Mouse (Mus musculus) MEL (cell line): Measurements from ENCODE around the gene Slc39a11. TPM values are rescaled to one million over a fixed set of nuclear protein-coding genes. Genes with fewer than 3 reads are reported as not detected.
A peak's percentile ranks its signal among the peaks of the same experiment; 100 is the strongest.

Experiments used
- DNase-seq: peaks from one replicate; pipeline ENCODE4 v3.0.0; 2011; ENCODE audit warnings: low read depth, low spot score
- H3K27ac ChIP-seq: 2 replicates; pipeline ENCODE4 v1.5.1; 2012; ENCODE audit warnings: low read depth, mild to moderate bottlenecking, control low read depth, low read length, moderate library complexity; ENCODE audit not compliant: control insufficient read depth
- H3K27me3 ChIP-seq, 2 experiments: fragments of 150-350 bp in 1 of 2; sonication (generic) in 1 of 2; 2 replicates each; pipeline ENCODE4 v1.6.1; 2012; ENCODE audit warnings: low read length in 2 of 2, mild to moderate bottlenecking in 2 of 2, improper control_type of control experiment in 1 of 2, moderate library complexity in 1 of 2; ENCODE audit not compliant: insufficient read depth in 2 of 2, control insufficient read depth in 1 of 2
- H3K36me3 ChIP-seq, 2 experiments: 2 replicates each; pipeline ENCODE4 v1.6.1; 2012 to 2014; ENCODE audit warnings: low read length in 2 of 2, improper control_type of control experiment in 1 of 2, inconsistent platforms in 1 of 2, mild to moderate bottlenecking in 1 of 2; ENCODE audit not compliant: insufficient read depth in 2 of 2, control insufficient read depth in 1 of 2
- H3K4me1 ChIP-seq, 2 experiments: fragments of 150-350 bp in 1 of 2; sonication (generic) in 1 of 2; 2 replicates each; pipeline ENCODE4 v1.6.1; 2012; ENCODE audit warnings: low read length in 2 of 2, improper control_type of control experiment in 1 of 2, mild to moderate bottlenecking in 1 of 2; ENCODE audit not compliant: insufficient read depth in 2 of 2, control insufficient read depth in 1 of 2
- H3K4me3 ChIP-seq, 2 experiments: fragments of 150-350 bp in 1 of 2; sonication (generic) in 1 of 2; 2 replicates each; pipeline ENCODE4 v1.5.1; 2012; ENCODE audit warnings: low read depth in 2 of 2, low read length in 2 of 2, mild to moderate bottlenecking in 2 of 2, moderate library complexity in 2 of 2, control low read depth in 1 of 2, improper control_type of control experiment in 1 of 2; ENCODE audit not compliant: control insufficient read depth in 1 of 2, insufficient read depth in 1 of 2
- H3K79me2 ChIP-seq: 2 replicates; pipeline ENCODE4 v1.6.1; 2012; ENCODE audit warnings: mild to moderate bottlenecking, low read length, moderate library complexity; ENCODE audit not compliant: control insufficient read depth, poor library complexity, insufficient read depth
- H3K9ac ChIP-seq: 2 replicates; pipeline ENCODE4 v1.6.1; 2012; ENCODE audit warnings: low read depth, mild to moderate bottlenecking, control low read depth, low read length, moderate library complexity; ENCODE audit not compliant: control insufficient read depth, poor library complexity, severe bottlenecking
- H3K9me3 ChIP-seq: fragments of 150-350 bp; sonication (generic); replicated peaks from 2 replicates; pipeline ENCODE4 v1.6.1; 2012; ENCODE audit warnings: mild to moderate bottlenecking, low read length, improper control_type of control experiment, moderate library complexity; ENCODE audit not compliant: insufficient read depth
- BHLHE40 ChIP-seq: IDR thresholded peaks from 2 replicates; pipeline ENCODE4 v1.6.1; 2012; ENCODE audit warnings: low read depth, mild to moderate bottlenecking, inconsistent platforms, low read length, improper control_type of control experiment, borderline replicate concordance
- CTCF ChIP-seq, 3 experiments: IDR thresholded peaks in 2 of 3; conservative IDR thresholded peaks in 1 of 3; 2 replicates each; pipeline ENCODE4 v1.5.1; 2011 to 2012; ENCODE audit warnings: low read length in 3 of 3, low read depth in 2 of 3, mild to moderate bottlenecking in 2 of 3, improper control_type of control experiment in 1 of 3, inconsistent platforms in 1 of 3, mixed read lengths in 1 of 3, moderate library complexity in 1 of 3; ENCODE audit not compliant: control insufficient read depth in 1 of 3, insufficient read depth in 1 of 3, poor library complexity in 1 of 3, severe bottlenecking in 1 of 3
- E2F4 ChIP-seq: IDR thresholded peaks from 2 replicates; pipeline ENCODE4 v1.6.1; 2011; ENCODE audit warnings: low read depth, low read length, improper control_type of control experiment, borderline replicate concordance
- ELF1 ChIP-seq: IDR thresholded peaks from 2 replicates; pipeline ENCODE4 v1.6.1; 2014; ENCODE audit warnings: low read depth, mild to moderate bottlenecking, inconsistent platforms, low read length, improper control_type of control experiment, moderate library complexity
- EP300 ChIP-seq, 2 experiments: IDR thresholded peaks; 2 replicates each; pipeline ENCODE4 v1.6.1; 2011; ENCODE audit warnings: improper control_type of control experiment in 2 of 2, low read length in 2 of 2, low read depth in 1 of 2, mild to moderate bottlenecking in 1 of 2
- KAT2A ChIP-seq: conservative IDR thresholded peaks from 2 replicates; pipeline ENCODE4 v1.6.1; 2012; ENCODE audit warnings: low read depth, low read length, improper control_type of control experiment, inconsistent platforms
- MAX ChIP-seq: IDR thresholded peaks from 2 replicates; pipeline ENCODE4 v1.6.1; 2011; ENCODE audit warnings: low read length, improper control_type of control experiment
- MAZ ChIP-seq: IDR thresholded peaks from 2 replicates; pipeline ENCODE4 v1.6.1; 2012; ENCODE audit warnings: low read depth, mild to moderate bottlenecking, inconsistent platforms, low read length, improper control_type of control experiment
- MXI1 ChIP-seq: IDR thresholded peaks from 2 replicates; pipeline ENCODE4 v1.6.1; 2011; ENCODE audit warnings: mild to moderate bottlenecking, low read depth, low read length, improper control_type of control experiment
- MYB ChIP-seq: IDR thresholded peaks from 2 replicates; pipeline ENCODE4 v1.6.1; 2011; ENCODE audit warnings: mild to moderate bottlenecking, low read depth, low read length, improper control_type of control experiment
- MYC ChIP-seq: IDR thresholded peaks from 2 replicates; pipeline ENCODE4 v1.6.1; 2011; ENCODE audit warnings: low read depth, mild to moderate bottlenecking, low read length, improper control_type of control experiment, moderate library complexity
- NELFE ChIP-seq: IDR thresholded peaks from 2 replicates; pipeline ENCODE4 v1.6.1; 2011; ENCODE audit warnings: low read depth, low read length, improper control_type of control experiment
- NRF1 ChIP-seq: IDR thresholded peaks from 2 replicates; pipeline ENCODE4 v1.6.1; 2014; ENCODE audit warnings: low read depth, mild to moderate bottlenecking, inconsistent platforms, low read length, improper control_type of control experiment, moderate library complexity; ENCODE audit not compliant: poor library complexity, insufficient read depth, severe bottlenecking
- POLR2A ChIP-seq, 2 experiments: IDR thresholded peaks; 2 replicates each; pipeline ENCODE4 v1.6.1; 2011 to 2012; ENCODE audit warnings: low read length in 2 of 2, mild to moderate bottlenecking in 2 of 2, control low read depth in 1 of 2, improper control_type of control experiment in 1 of 2, low read depth in 1 of 2, moderate library complexity in 1 of 2; ENCODE audit not compliant: control insufficient read depth in 1 of 2, insufficient read depth in 1 of 2, poor library complexity in 1 of 2
- RAD21 ChIP-seq: IDR thresholded peaks from 2 replicates; pipeline ENCODE4 v1.6.1; 2011; ENCODE audit warnings: mild to moderate bottlenecking, low read depth, low read length, improper control_type of control experiment
- RCOR1 ChIP-seq: IDR thresholded peaks from 2 replicates; pipeline ENCODE4 v1.6.1; 2012; ENCODE audit warnings: low read depth, mild to moderate bottlenecking, inconsistent platforms, low read length, improper control_type of control experiment
- SMC3 ChIP-seq: IDR thresholded peaks from 2 replicates; pipeline ENCODE4 v1.6.1; 2011; ENCODE audit warnings: low read depth, low read length, improper control_type of control experiment
- TBP ChIP-seq: IDR thresholded peaks from 2 replicates; pipeline ENCODE4 v1.8.0; 2011; ENCODE audit warnings: low read depth, low read length, improper control_type of control experiment
- TCF12 ChIP-seq: IDR thresholded peaks from 2 replicates; pipeline ENCODE4 v1.6.1; 2014; ENCODE audit warnings: low read depth, mild to moderate bottlenecking, inconsistent platforms, low read length, improper control_type of control experiment, moderate library complexity
- USF1 ChIP-seq: IDR thresholded peaks from 2 replicates; pipeline ENCODE4 v1.6.1; 2014; ENCODE audit warnings: low read depth, mild to moderate bottlenecking, inconsistent platforms, low read length, improper control_type of control experiment, moderate library complexity
- USF2 ChIP-seq, 2 experiments: IDR thresholded peaks; 2 replicates each; pipeline ENCODE4 v1.6.1; 2011 to 2012; ENCODE audit warnings: improper control_type of control experiment in 2 of 2, low read length in 2 of 2, borderline replicate concordance in 1 of 2, inconsistent platforms in 1 of 2, low read depth in 1 of 2, mild to moderate bottlenecking in 1 of 2; ENCODE audit not compliant: insufficient read depth in 1 of 2
- ZC3H11A ChIP-seq: IDR thresholded peaks from 2 replicates; pipeline ENCODE4 v1.6.1; 2012; ENCODE audit warnings: low read depth, mild to moderate bottlenecking, inconsistent platforms, low read length, improper control_type of control experiment
- ZNF384 ChIP-seq: IDR thresholded peaks from 2 replicates; pipeline ENCODE4 v1.6.1; 2012; ENCODE audit warnings: low read depth, mild to moderate bottlenecking, inconsistent platforms, low read length, improper control_type of control experiment
- polyA plus RNA-seq, 2 experiments: library from polyadenylated mRNA; stranded (reverse) in 1 of 2; unstranded in 1 of 2; fragments of >175 nt in 1 of 2; fragments of >200 nt in 1 of 2; gene quantifications; 2 replicates each; pipeline versions ENCODE4 v1.2.1 to v1.2.4; 2012; ENCODE audit warnings: low replicate concordance in 2 of 2, low read depth in 1 of 2; ENCODE audit not compliant: insufficient read length in 2 of 2, insufficient read depth in 1 of 2, missing spikeins in 1 of 2
- total RNA-seq: library from RNA; depleted of rRNA; stranded (reverse); fragments of 300-350 nt; gene quantifications from 2 replicates; pipeline ENCODE4 v1.2.3, GENCODE M21; 2012

Slc39a11 gene
- total and polyA plus RNA-seq, 3 experiments, result 34.2 to 45.6 TPM; not detected in 1

GRCm38 (mm10) chr11:113611664-113612611 is 37.9 kb downstream of the Slc39a11 start:
- no peaks in the 10 kb centered on the region for H3K36me3 ChIP-seq
- H3K27me3 ChIP-seq, result 0 out of 4 replicates have a peak, but pooled peaks cover 0 to 2% of the 10 kb centered on the region in 2 experiments
- H3K9ac ChIP-seq, result no peak overlapping the region
- H3K9me3 ChIP-seq, result no peaks in the 10 kb centered on the region
- TF ChIP-seq MYC (no peak), RAD21 (peak; percentile 66), NRF1 (no peak), CTCF (IDR thresholded peaks at IDR 0.05 in 2 of 3, conservative IDR thresholded peaks at IDR 0.05 in 1 of 3; ENCODE audit: control insufficient read depth in 1 of 3, insufficient read depth in 1 of 3, low read depth in 2 of 3, low read length in 3 of 3, poor library complexity in 1 of 3, severe bottlenecking in 1 of 3) (peak; percentile 77 to 83 (median 83)), BHLHE40 (no peak), TCF12 (no peak), TBP (no peak), KAT2A (no peak), NELFE (no peak), POLR2A (IDR thresholded peaks at IDR 0.05; ENCODE audit: control insufficient read depth in 1 of 2, insufficient read depth in 1 of 2, low read depth in 1 of 2, low read length in 2 of 2, poor library complexity in 1 of 2) (no peak), E2F4 (no peak), SMC3 (peak; percentile 74), USF2 (IDR thresholded peaks at IDR 0.05; ENCODE audit: borderline replicate concordance in 1 of 2, insufficient read depth in 1 of 2, low read depth in 1 of 2, low read length in 2 of 2) (no peak), MAZ (no peak), USF1 (no peak), MXI1 (no peak), EP300 (IDR thresholded peaks at IDR 0.05; ENCODE audit: low read depth in 1 of 2, low read length in 2 of 2) (no peak), MAX (no peak), ZNF384 (no peak), MYB (no peak), RCOR1 (no peak), ZC3H11A (peak; percentile 56), ELF1 (no peak)
- peak; percentile 61 for DNase-seq
- no peak overlapping the region for H3K27ac ChIP-seq
- H3K4me1 ChIP-seq, result no peaks in the 10 kb centered on the region
- H3K4me3 ChIP-seq, result no peak overlapping the region
- no peaks in the 10 kb centered on the region for H3K79me2 ChIP-seq
